Mouse (Mus musculus): Measurements from ENCODE around the gene Has3.
"Not testable (repeated sequence)": the region's sequence is repeated elsewhere in the genome, so short reads cannot be mapped to it uniquely, and the experiment has no call there.

Has3 gene

DNA sequence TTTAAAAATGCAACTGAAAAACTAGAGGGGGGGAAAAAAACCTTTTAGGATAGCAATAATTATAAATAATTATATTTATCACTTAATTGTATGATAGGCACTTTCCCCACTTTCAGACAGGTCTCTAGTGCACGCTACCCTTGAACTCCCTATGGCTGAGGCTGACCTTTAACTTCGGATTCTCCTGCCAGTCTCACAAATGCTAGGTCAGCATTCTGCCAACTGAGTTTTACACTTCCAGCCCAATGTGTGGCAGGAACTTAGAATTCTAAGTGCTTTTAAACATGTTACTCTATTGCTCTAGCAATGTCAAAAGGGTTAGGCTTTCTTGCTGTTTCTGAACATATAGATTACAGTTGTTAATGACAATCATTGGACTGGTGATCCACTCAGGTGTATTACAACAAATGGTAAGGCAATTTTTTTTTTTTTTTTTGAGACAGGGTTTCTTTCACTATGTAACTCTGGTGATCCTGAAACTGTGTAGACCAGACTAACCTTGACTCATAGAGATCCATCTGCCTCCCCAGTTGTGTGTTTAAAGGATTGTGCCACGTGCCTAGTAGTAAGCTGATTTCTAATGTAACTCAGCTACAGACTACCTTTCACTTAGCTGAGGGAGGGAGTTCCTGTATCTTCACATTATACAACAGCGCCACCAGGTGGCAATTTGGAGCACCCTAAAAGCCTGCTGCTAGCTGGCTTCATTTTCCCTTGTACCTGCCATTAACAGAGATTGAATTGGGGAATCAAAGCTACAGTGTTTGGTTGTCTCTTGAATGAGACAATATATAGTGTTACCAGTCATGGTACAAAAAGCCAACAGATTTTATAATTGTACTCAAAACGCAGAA, 17.5 kb downstream of the Has3 start:
- no peak for DNase-seq (ENCODE audit: low read depth, low spot score)

GRCm38 (mm10) chr8:106888803-106889202, 18.8 kb downstream of the Has3 start:
- no peak for DNase-seq (ENCODE audit: low read depth, low spot score)

DNA sequence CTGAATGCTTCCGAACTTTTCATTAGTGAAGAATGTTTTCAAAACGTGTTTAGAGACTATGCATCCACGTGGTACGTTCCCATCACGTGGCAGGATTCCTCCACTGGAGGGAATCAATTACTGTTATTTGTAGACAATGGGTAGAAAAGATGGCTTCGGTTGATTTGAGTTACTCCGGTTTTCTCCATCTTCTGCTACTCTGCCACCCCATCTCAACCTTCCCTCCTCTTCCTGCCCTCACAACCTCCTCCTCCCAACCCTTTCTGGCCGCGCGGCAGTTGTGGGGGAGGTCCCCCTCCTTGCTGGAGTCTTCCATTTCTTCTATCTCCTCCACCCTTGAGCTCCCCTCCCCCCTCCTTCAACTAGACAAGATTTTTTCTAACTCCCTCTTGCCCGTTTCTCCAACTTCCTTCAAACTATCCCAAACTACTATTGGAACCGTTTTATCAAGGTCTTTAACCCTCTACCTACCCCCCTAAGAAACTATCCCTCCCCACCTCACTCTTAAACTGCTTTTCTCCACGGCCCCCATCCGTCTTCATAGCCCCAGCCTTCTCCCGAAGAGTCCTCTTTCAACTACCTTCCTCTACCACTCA, 22.3 kb downstream of the Has3 start:
- DNase-seq (ENCODE audit: low read depth, low spot score): no peak

GRCm38 (mm10) chr8:106892806-106893451, 22.9 kb downstream of the Has3 start:
- no peak for DNase-seq (ENCODE audit: low read depth, low spot score)

DNA sequence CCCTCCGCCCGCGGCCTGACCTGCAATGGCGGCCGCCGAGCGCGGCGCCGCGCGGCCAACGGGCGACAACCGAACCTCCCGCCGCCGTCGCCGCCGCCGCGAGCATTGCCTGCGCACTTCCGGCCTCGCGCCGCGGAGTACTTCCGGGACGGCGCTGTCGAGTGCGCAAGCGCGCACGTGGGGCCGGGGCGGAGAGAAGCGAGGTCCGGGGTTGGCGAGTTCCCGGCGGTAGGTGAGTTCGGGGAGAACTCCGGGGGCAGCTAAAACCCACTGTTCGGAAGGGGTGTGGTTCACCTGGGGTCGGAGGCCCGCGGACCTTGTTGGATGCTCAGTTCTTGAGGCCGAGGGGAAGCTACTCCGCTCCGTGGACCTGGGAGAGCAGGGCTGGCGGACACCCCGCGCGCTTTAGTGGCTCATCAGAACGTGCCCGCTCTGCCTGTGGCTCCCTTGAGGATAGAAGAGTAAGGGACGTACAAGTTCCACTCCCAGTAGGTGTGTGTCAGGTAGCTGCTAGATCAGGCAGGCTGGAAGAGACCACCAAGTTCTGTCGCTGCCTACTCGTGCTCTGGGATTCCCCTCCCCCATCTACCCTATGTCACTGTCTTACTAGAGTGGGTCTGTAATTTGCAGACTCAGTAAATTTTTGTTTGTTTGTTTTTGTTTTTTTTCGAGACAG, 23.6 kb downstream of the Has3 start, which contains the start of gene Utp4:
Utp4 (plus strand) TSS at position 156 of the 676 bp plus-strand sequence.
- DNase-seq (ENCODE audit: low read depth, low spot score): peak; percentile 64

- DNase-seq (ENCODE audit: low read depth, low spot score): no peak
Observed at GRCm38 (mm10) chr8:106899473-106899872, 29.4 kb downstream of the Has3 start.

DNA sequence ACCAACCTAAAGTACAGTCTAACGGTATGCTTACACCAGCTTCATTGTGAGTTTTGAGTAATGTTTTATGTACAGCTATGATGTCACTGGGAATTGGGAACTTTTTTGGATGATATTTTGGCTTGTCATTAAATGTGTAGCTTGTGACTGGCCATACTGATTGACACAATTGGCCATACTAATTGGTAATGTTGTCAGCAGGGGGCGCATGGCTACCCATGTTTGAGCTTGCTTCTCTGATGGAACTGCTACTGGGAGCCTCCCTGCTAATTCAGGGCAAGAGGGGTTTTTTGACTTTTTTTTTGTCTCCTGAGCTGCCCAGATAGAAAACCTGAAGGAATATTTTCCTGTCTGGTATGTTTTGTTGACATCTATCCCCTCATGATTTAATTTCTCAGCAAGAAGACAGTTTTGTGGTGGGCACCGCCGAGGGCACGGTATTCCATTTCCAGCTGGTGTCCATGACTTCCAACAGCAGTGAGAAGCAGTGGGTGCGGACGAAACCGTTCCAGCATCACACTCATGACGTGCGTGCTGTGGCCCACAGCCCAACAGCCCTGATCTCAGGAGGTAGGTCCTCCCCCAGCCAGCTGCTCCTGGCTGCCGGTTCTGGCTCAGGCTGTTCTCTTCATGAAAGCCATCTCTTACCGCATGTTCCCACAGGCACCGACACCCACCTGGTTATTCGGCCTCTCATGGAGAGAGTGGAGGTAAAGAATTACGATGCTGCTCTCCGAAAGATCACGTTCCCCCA, 35.9 kb downstream of the Has3 start:
- DNase-seq (ENCODE audit: low read depth, low spot score): no peak

DNA sequence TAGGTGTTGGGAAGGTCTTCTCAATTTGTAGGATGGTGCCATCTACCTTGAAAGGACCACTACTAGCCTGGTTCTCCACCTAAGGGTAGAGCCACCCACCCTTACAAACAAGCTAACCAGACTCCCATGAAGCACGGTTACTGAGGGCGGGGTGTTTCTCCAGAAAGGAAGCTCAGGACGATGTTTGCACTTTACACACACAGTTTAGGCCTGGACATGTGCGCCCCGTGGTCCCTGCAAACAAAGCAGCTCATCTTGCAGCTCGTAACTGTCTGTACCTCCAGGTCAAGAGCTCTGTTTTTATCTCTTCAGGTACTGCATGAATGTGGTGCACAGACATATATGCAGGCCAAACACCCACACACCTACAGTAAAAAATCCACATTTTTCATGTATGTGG, 36.6 kb downstream of the Has3 start:
- no peak for DNase-seq (ENCODE audit: low read depth, low spot score)

GRCm38 (mm10) chr8:106907450-106907849, 37.4 kb downstream of the Has3 start:
- no peak for DNase-seq (ENCODE audit: low read depth, low spot score)

DNA sequence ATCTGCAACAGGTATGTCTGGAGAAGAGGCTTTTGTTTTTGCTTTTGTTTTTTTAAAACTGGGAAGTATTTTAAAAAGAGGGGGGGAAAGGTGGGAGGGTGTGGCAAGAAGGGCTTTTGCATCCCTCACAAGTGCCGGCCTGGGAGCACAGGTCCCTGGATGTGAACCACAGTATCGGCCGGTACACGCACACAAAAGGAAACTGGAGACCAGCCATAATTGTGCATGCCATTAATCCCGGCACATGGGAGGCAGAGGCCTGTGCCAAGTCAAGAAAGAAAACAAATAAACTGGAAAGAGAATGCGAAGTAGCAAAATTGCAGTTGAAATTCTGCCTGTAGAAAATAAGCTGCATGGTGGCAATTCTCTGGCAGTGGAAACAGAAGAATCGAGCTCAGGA, 38.2 kb downstream of the Has3 start:
- DNase-seq (ENCODE audit: low read depth, low spot score): no peak

GRCm38 (mm10) chr8:106913631-106914030, 43.6 kb downstream of the Has3 start:
- no peak for DNase-seq (ENCODE audit: low read depth, low spot score)

- no peak for DNase-seq (ENCODE audit: low read depth, low spot score)
Observed at GRCm38 (mm10) chr8:106919721-106920394, 49.8 kb downstream of the Has3 start.

DNA sequence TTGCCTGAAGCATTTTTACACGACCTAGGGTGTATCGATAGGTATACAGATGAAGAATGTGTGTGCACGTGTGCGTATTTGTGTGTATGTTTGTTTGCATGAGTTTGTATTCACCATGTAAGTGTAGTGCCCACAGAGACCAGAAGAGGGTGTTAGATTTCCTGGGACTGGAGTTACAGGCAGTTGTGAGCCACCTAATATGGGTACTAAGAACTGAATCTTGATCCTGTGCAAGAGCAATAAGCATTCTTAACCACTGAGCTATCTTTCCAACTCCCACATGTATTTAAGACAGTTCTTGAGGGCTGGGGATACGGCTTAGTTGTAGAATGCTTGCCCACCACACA, 50.3 kb downstream of the Has3 start:
- DNase-seq (ENCODE audit: low read depth, low spot score): no peak

DNA sequence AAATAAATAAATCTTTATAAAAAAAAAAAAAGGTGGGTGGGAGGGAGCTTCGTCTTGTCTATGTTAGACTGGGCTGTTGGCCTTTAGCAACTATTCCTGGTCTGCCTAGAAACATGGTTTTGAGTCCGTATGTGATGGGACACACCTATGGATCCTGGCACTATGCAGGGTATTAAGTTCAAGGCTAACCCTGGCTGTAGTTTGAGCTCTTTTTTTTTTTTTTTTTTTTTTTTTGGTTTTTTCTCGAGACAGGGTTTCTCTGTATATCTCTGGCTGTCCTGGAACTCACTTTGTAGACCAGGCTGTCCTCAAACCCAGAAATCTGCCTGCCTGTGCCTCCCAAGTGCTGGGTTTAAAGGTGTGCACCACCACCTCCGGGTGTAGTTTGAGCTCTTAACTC, 54.0 kb downstream of the Has3 start:
- DNase-seq (ENCODE audit: low read depth, low spot score): no peak

GRCm38 (mm10) chr8:106924904-106925349, 54.9 kb downstream of the Has3 start:
- no peak for DNase-seq (ENCODE audit: low read depth, low spot score)

DNA sequence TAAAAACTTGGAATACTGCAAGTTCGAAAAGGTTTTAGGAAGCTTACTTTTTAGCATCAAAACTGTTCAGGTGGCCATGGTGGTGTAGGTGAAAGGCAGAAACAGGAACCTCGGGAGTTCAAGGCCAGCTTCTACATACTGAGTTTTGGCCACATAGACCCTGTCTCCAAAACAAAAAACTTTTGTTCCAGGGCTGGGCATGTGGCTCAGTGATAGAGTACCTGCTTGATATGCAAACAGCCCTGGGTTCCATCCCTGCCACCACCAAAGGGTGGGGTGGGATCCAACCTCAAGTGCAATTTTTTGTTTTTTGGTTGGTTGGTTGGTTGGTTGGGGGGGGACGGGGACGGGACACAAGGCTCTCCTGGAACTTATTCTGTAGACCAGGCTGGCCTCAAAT, 55.4 kb downstream of the Has3 start:
- no peak for DNase-seq (ENCODE audit: low read depth, low spot score)

- DNase-seq (ENCODE audit: low read depth, low spot score): no peak
Observed at GRCm38 (mm10) chr8:106927247-106927646, 57.2 kb downstream of the Has3 start.

- not testable (repeated sequence) for DNase-seq (ENCODE audit: low read depth, low spot score)
Observed at GRCm38 (mm10) chr8:106928182-106928581, 58.1 kb downstream of the Has3 start.

DNA sequence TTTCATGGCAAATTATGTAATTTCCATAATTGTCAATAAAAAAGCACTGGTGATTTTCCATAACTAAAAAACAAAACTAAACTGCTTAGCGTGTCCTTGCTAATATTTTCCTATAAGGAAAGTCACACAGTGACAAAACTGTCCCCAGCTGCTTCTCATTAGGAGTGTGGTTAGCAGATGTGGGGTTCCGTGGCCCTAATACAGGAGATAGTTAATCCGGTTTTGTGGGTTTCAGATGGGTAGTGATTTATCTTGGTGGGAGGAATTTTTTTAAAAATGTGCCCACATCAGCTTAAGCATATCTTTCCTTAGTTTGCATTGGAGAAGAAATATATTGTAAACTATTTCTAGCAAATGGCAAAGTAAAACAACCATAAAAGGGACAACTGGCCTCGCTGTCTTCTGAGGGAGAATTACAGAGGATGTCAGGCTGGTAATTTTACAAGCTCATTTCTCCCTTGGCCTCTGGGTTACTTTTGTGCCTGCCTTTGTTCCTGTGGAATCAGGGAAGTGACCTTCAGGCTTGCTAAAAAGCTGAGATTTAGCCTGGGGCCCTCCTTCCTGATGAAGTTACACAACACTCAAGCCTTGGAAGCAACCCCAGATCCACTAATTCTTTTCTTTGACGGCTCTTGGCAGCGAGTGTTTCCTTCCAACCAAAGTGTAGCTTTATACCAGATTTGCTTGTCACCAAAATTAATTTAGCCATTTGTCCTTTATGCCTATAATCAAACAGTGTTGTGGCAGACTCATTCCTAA, 59.3 kb downstream of the Has3 start:
- no peak for DNase-seq (ENCODE audit: low read depth, low spot score)

DNA sequence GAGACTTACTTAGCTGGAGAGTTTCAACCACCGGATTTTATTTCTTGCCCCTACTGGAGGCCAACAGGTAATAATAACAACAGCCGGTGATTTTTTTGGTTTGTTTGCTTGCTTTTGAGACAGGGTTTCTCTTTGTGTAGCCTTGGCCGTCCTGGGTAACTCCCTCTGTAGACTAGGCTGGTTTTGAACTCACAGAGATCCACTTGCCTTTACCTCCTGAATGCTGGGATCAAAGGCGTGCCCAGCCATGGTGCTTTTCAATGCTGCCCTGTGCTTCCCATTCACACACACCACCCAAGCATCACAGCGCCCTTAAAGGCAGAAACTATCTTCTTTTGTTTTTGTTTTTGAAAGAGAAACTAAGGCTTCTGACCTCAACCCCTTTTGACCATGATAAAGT, 59.9 kb downstream of the Has3 start:
- DNase-seq (ENCODE audit: low read depth, low spot score): no peak
